Comparison of ENCODE assay signal across 8 mouse cellular contexts in the genomic region with DNA sequence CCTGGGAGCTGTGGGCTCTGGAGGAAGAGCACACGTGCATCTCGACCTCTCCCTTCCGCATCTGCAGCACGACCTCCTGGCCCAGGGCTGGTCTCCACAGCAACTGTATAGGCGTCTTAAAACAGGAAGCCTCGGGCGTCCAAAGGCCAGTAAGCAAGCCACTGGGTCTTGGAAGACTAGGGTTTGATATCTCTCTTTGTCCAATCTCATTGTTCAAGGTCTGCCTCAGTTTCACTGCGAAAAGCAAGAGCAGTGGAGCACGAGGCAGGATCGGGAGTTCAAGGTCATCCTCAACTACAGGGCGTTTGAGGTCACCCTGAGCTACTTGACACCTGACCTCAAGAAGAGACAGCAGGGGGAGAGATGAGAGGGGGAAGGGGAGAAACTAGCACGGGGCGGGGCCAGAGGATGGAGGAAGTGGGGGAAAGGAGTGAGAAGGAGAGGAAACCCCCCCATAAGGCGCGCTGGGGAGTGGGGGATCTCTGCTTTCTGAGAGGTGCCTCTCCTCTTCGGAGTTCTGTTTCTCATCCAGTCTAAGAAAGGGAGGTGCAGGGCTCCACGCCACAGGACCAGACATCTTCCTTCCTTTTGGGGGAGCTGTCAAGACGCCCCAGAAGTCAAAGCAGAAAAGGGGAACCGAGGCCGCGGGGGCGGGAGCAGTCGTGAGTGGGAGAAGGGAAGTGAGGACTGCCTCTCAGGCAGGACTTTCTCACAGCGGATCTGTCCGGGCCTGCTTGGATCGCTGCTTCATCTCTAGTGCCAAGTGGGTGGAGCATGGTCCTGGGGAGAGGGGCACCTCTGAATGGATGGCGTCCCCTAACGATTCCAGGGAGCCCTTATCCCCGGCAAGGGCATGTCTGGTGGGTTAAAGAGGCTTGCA. TPM values are rescaled to one million over a fixed set of nuclear protein-coding genes. Genes with fewer than 3 reads are reported as not detected.
DNase-seq lines count a peak whose midpoint lies in the region; ATAC-seq and TF ChIP-seq lines count a peak whose summit lies in the region.

No protein-coding gene starts in this region.

- peak in 1 of 2 experiments; percentile 25; a peak in 1 of 4 replicates for TF ChIP-seq POLR2A in MEL (IDR thresholded peaks at IDR 0.05; ENCODE audit: control insufficient read depth in 1 of 2, insufficient read depth in 1 of 2, low read depth in 1 of 2, low read length in 2 of 2, poor library complexity in 1 of 2)
- no peak for TF ChIP-seq POLR2A in limb, embryonic 14.5 days (IDR thresholded peaks at IDR 0.05; ENCODE audit: borderline replicate concordance, extremely low read depth, insufficient read depth, insufficient read length)

- TF ChIP-seq RAD21 in MEL (IDR thresholded peaks at IDR 0.05; ENCODE audit: low read depth, low read length), result no peak

- TF ChIP-seq CTCF in MEL (IDR thresholded peaks at IDR 0.05 in 2 of 3, conservative IDR thresholded peaks at IDR 0.05 in 1 of 3; ENCODE audit: control insufficient read depth in 1 of 3, insufficient read depth in 1 of 3, low read depth in 2 of 3, low read length in 3 of 3, poor library complexity in 1 of 3, severe bottlenecking in 1 of 3), result no peak
- no peak for TF ChIP-seq CTCF in gastrocnemius, adult 2 months (IDR thresholded peaks at IDR 0.05)

- no peaks in the 10 kb centered on the region for H3K9me3 ChIP-seq in MEL (replicated peaks; ENCODE audit: insufficient read depth, low read length)
- H3K9me3 ChIP-seq in hindbrain, embryonic 16.5 days (ENCODE audit: control insufficient read depth, low read length), result no peaks in the 10 kb centered on the region
- H3K9me3 ChIP-seq in limb, embryonic 14.5 days (ENCODE audit: control insufficient read depth, low read length), result no peaks in the 10 kb centered on the region
- H3K9me3 ChIP-seq in midbrain, embryonic 14.5 days (ENCODE audit: control insufficient read depth, low read length), result no peaks in the 10 kb centered on the region

- peaks cover 22 to 59% of the 10 kb centered on the region in 2 experiments for H3K4me1 ChIP-seq in MEL (ENCODE audit: control insufficient read depth in 1 of 2, insufficient read depth in 2 of 2, low read length in 2 of 2)
- no peaks in the 10 kb centered on the region for H3K4me1 ChIP-seq in hindbrain, embryonic 16.5 days (ENCODE audit: control insufficient read depth, insufficient read depth, low read depth, low read length)
- H3K4me1 ChIP-seq in limb, embryonic 14.5 days (ENCODE audit: control insufficient read depth, insufficient read depth, low read length), result 0 out of 2 replicates have a peak, but pooled peaks cover 8% of the 10 kb centered on the region
- H3K4me1 ChIP-seq in midbrain, embryonic 14.5 days (ENCODE audit: control insufficient read depth, insufficient read depth, low read length), result no peaks in the 10 kb centered on the region

- H3K4me2 ChIP-seq in hindbrain, embryonic 16.5 days (ENCODE audit: low read length), result peak overlapping the region; percentile 42
- peak overlapping the region; percentile 65 for H3K4me2 ChIP-seq in limb, embryonic 14.5 days (replicated peaks; ENCODE audit: low read depth, low read length, severe bottlenecking)
- H3K4me2 ChIP-seq in midbrain, embryonic 14.5 days (ENCODE audit: low read length), result peak overlapping the region; percentile 37

- H3K79me2 ChIP-seq in MEL (ENCODE audit: control insufficient read depth, insufficient read depth, low read length, poor library complexity), result peaks cover 11% of the 10 kb centered on the region

- peak; percentile 57 for DNase-seq in CD4-positive helper T cell, adult 2 months (ENCODE audit: low read depth, low spot score)
- peak; percentile 99 for DNase-seq in MEL (ENCODE audit: low read depth, low spot score)
- peak; percentile 70 for DNase-seq in gastrocnemius, adult 2 months
- no peak for DNase-seq in limb, embryonic 14.5 days (ENCODE audit: low spot score)
- peak; percentile 18 for DNase-seq in midbrain, embryonic 14.5 days
- DNase-seq in thymus, adult 18-20 months, result peak; percentile 57 to 68

- peak overlapping the region; percentile 59 for H3K4me3 ChIP-seq in MEL (ENCODE audit: control insufficient read depth in 1 of 2, insufficient read depth in 1 of 2, low read depth in 2 of 2, low read length in 2 of 2)
- H3K4me3 ChIP-seq in gastrocnemius, adult 2 months, result peak overlapping the region; percentile 74
- peak overlapping the region; percentile 19 for H3K4me3 ChIP-seq in hindbrain, embryonic 16.5 days (ENCODE audit: low read length)
- peak overlapping the region; percentile 41 for H3K4me3 ChIP-seq in limb, embryonic 14.5 days (replicated peaks; ENCODE audit: low read length)
- no peak overlapping the region for H3K4me3 ChIP-seq in midbrain, embryonic 14.5 days (replicated peaks; ENCODE audit: low read depth, low read length)

- intact Hi-C loops in gastrocnemius, adult 2 months (cut with DNase I), result no loop called here

- H3K27me3 ChIP-seq in MEL (ENCODE audit: control insufficient read depth in 1 of 2, insufficient read depth in 2 of 2, low read length in 2 of 2), result no peaks in the 10 kb centered on the region
- peaks cover 39% of the 10 kb centered on the region for H3K27me3 ChIP-seq in hindbrain, embryonic 16.5 days (replicated peaks; ENCODE audit: control insufficient read depth, insufficient read depth, low read length)
- H3K27me3 ChIP-seq in limb, embryonic 14.5 days (ENCODE audit: control insufficient read depth, insufficient read depth, low read length), result peaks cover 33% of the 10 kb centered on the region
- peaks cover 42% of the 10 kb centered on the region for H3K27me3 ChIP-seq in midbrain, embryonic 14.5 days (ENCODE audit: control insufficient read depth, insufficient read depth, low read length)

- ATAC-seq in hindbrain, embryonic 16.5 days, result no peak
- peak; percentile 44; the same call in 1 of the 2 replicates for ATAC-seq in limb, embryonic 14.5 days (ENCODE audit: low FRiP score, low read depth)
- ATAC-seq in midbrain, embryonic 14.5 days (ENCODE audit: low FRiP score, low TSS enrichment), result no peak
- ATAC-seq in activated CD4-positive, CD25-positive, alpha-beta regulatory T cell, adult 4 months, result no peak

- 3% methylated on average over 29 of the region's 29 CpGs for WGBS in hindbrain, embryonic 16.5 days
- 4% methylated on average over 29 of the region's 29 CpGs for WGBS in limb, embryonic 14.5 days
- 3% methylated on average over 29 of the region's 29 CpGs for WGBS in midbrain, embryonic 14.5 days

- H3K36me3 ChIP-seq in MEL (ENCODE audit: control insufficient read depth in 1 of 2, insufficient read depth in 2 of 2, low read length in 2 of 2), result peaks cover 0 to 39% of the 10 kb centered on the region in 2 experiments; a peak in 2 of 4 replicates
- no peaks in the 10 kb centered on the region for H3K36me3 ChIP-seq in hindbrain, embryonic 16.5 days (ENCODE audit: control insufficient read depth, insufficient read depth, low read length)
- no peaks in the 10 kb centered on the region for H3K36me3 ChIP-seq in limb, embryonic 14.5 days (ENCODE audit: control insufficient read depth, insufficient read depth, low read length)
- no peaks in the 10 kb centered on the region for H3K36me3 ChIP-seq in midbrain, embryonic 14.5 days (ENCODE audit: control insufficient read depth, insufficient read depth, low read length)

- TF ChIP-seq EP300 in MEL (IDR thresholded peaks at IDR 0.05; ENCODE audit: low read depth in 1 of 2, low read length in 2 of 2), result no peak

- peak overlapping the region; percentile 59 for H3K27ac ChIP-seq in MEL (ENCODE audit: control insufficient read depth, low read depth, low read length)
- H3K27ac ChIP-seq in gastrocnemius, adult 2 months, result peak overlapping the region; percentile 73
- no peak overlapping the region for H3K27ac ChIP-seq in hindbrain, embryonic 16.5 days (ENCODE audit: low read depth, low read length)
- H3K27ac ChIP-seq in limb, embryonic 14.5 days (replicated peaks; ENCODE audit: low read depth, low read length), result no peak overlapping the region
- H3K27ac ChIP-seq in midbrain, embryonic 14.5 days (replicated peaks; ENCODE audit: low read depth, low read length), result no peak overlapping the region

- peak overlapping the region; percentile 65 for H3K9ac ChIP-seq in MEL (ENCODE audit: control insufficient read depth, low read depth, low read length, poor library complexity, severe bottlenecking)
- H3K9ac ChIP-seq in hindbrain, embryonic 16.5 days (ENCODE audit: low read depth, low read length), result peak overlapping the region; percentile 8; the same call in 1 of the 2 replicates
- peak overlapping the region; percentile 48 for H3K9ac ChIP-seq in limb, embryonic 14.5 days (ENCODE audit: low read depth, low read length, severe bottlenecking)
- no peak overlapping the region for H3K9ac ChIP-seq in midbrain, embryonic 14.5 days (replicated peaks; ENCODE audit: low read length)

RNA-seq across cellular contexts. Expression of a gene that starts 0.9 kb away (rescaled TPM):
- 24.4 and 26.0 TPM in 2 replicates for total RNA-seq in MEL (2012; rRNA removed)
- 10 to 100 TPM in 1 of 2 experiments, not detected in 1; 31.0 TPM for polyA plus RNA-seq in MEL (2012; ENCODE audit: insufficient read depth in 1 of 2, insufficient read length in 2 of 2, low read depth in 1 of 2, low replicate concordance in 2 of 2, missing spikeins in 1 of 2)
- 1 to 10 TPM; 1.7 to 1.9 TPM for total RNA-seq in gastrocnemius, adult 2 months (2021)
- polyA plus RNA-seq in hindbrain, embryonic 16.5 days (2015; fragmentation: Nextera tagmentation; extraction: Ambion mirVana), result 3.4 and 5.3 TPM in 2 replicates
- 15.5 and 16.6 TPM in 2 replicates for polyA plus RNA-seq in limb, embryonic 14.5 days (2012; rRNA removed)
- polyA plus RNA-seq in limb, embryonic 14.5 days (2014; fragmentation: Nextera tagmentation; extraction: Ambion mirVana), result 18.3 and 21.2 TPM in 2 replicates
- 1.7 and 4.1 TPM in 2 replicates for polyA plus RNA-seq in midbrain, embryonic 14.5 days (2014; fragmentation: Nextera tagmentation; extraction: Ambion mirVana)
- 10 to 100 TPM; 55.3 to 64.7 TPM for polyA plus RNA-seq in activated CD4-positive, CD25-positive, alpha-beta regulatory T cell, adult 4 months (2017; shearing (Covaris generic))

RNA-seq across cellular contexts. Expression of a gene that starts 12.4 kb away (rescaled TPM):
- 280 and 282 TPM in 2 replicates for total RNA-seq in MEL (2012; rRNA removed)
- polyA plus RNA-seq in MEL (2012; ENCODE audit: insufficient read depth in 1 of 2, insufficient read length in 2 of 2, low read depth in 1 of 2, low replicate concordance in 2 of 2, missing spikeins in 1 of 2), result 100 to 1,000 TPM in 1 of 2 experiments, not detected in 1; 474 TPM
- total RNA-seq in gastrocnemius, adult 2 months (2021), result 10 to 100 TPM; 51.8 to 70.0 TPM
- polyA plus RNA-seq in hindbrain, embryonic 16.5 days (2015; fragmentation: Nextera tagmentation; extraction: Ambion mirVana), result 112 and 114 TPM in 2 replicates
- 89.0 and 114 TPM in 2 replicates for polyA plus RNA-seq in limb, embryonic 14.5 days (2012; rRNA removed)
- 115 and 118 TPM in 2 replicates for polyA plus RNA-seq in limb, embryonic 14.5 days (2014; fragmentation: Nextera tagmentation; extraction: Ambion mirVana)
- polyA plus RNA-seq in midbrain, embryonic 14.5 days (2014; fragmentation: Nextera tagmentation; extraction: Ambion mirVana), result 98.6 and 112 TPM in 2 replicates
- 100 to 1,000 TPM; 100 to 103 TPM for polyA plus RNA-seq in activated CD4-positive, CD25-positive, alpha-beta regulatory T cell, adult 4 months (2017; shearing (Covaris generic))

RNA-seq across cellular contexts. Expression of a gene that starts 14.2 kb away (rescaled TPM):
- total RNA-seq in MEL (2012; rRNA removed), result 259 and 260 TPM in 2 replicates
- 100 to 1,000 TPM; 193 to 268 TPM for polyA plus RNA-seq in MEL (2012; ENCODE audit: insufficient read depth in 1 of 2, insufficient read length in 2 of 2, low read depth in 1 of 2, low replicate concordance in 2 of 2, missing spikeins in 1 of 2)
- total RNA-seq in gastrocnemius, adult 2 months (2021), result 1 to 10 TPM; 1.2 to 2.2 TPM
- 0.27 and 0.29 TPM in 2 replicates for polyA plus RNA-seq in hindbrain, embryonic 16.5 days (2015; fragmentation: Nextera tagmentation; extraction: Ambion mirVana)
- polyA plus RNA-seq in limb, embryonic 14.5 days (2012; rRNA removed), result 0.26 and 0.47 TPM in 2 replicates
- polyA plus RNA-seq in limb, embryonic 14.5 days (2014; fragmentation: Nextera tagmentation; extraction: Ambion mirVana), result 0.99 and 1.3 TPM in 2 replicates
- not detected in 2 replicates for polyA plus RNA-seq in midbrain, embryonic 14.5 days (2014; fragmentation: Nextera tagmentation; extraction: Ambion mirVana)
- 1 to 10 TPM; 2.9 to 3.8 TPM for polyA plus RNA-seq in activated CD4-positive, CD25-positive, alpha-beta regulatory T cell, adult 4 months (2017; shearing (Covaris generic))

RNA-seq across cellular contexts. Expression of a gene that starts 16.9 kb away (rescaled TPM):
- 4.8 TPM in 2 replicates for total RNA-seq in MEL (2012; rRNA removed)
- 1 to 10 TPM in 1 of 2 experiments, not detected in 1; 9.5 TPM for polyA plus RNA-seq in MEL (2012; ENCODE audit: insufficient read depth in 1 of 2, insufficient read length in 2 of 2, low read depth in 1 of 2, low replicate concordance in 2 of 2, missing spikeins in 1 of 2)
- total RNA-seq in gastrocnemius, adult 2 months (2021), result not detected
- polyA plus RNA-seq in hindbrain, embryonic 16.5 days (2015; fragmentation: Nextera tagmentation; extraction: Ambion mirVana), result 2.8 and 3.2 TPM in 2 replicates
- 0.23 and 0.34 TPM in 2 replicates for polyA plus RNA-seq in limb, embryonic 14.5 days (2012; rRNA removed)
- 0.08 and 0.11 TPM in 2 replicates for polyA plus RNA-seq in limb, embryonic 14.5 days (2014; fragmentation: Nextera tagmentation; extraction: Ambion mirVana)
- polyA plus RNA-seq in midbrain, embryonic 14.5 days (2014; fragmentation: Nextera tagmentation; extraction: Ambion mirVana), result 0.71 and 1.0 TPM in 2 replicates
- not detected for polyA plus RNA-seq in activated CD4-positive, CD25-positive, alpha-beta regulatory T cell, adult 4 months (2017; shearing (Covaris generic))

RNA-seq across cellular contexts. Expression of a gene that starts 38.4 kb away (rescaled TPM):
- total RNA-seq in MEL (2012; rRNA removed), result 6.4 and 6.6 TPM in 2 replicates
- 10 to 100 TPM in 1 of 2 experiments, not detected in 1; 27.4 TPM for polyA plus RNA-seq in MEL (2012; ENCODE audit: insufficient read depth in 1 of 2, insufficient read length in 2 of 2, low read depth in 1 of 2, low replicate concordance in 2 of 2, missing spikeins in 1 of 2)
- 1 to 10 TPM; 2.0 to 2.3 TPM for total RNA-seq in gastrocnemius, adult 2 months (2021)
- 9.5 and 10.3 TPM in 2 replicates for polyA plus RNA-seq in hindbrain, embryonic 16.5 days (2015; fragmentation: Nextera tagmentation; extraction: Ambion mirVana)
- polyA plus RNA-seq in limb, embryonic 14.5 days (2012; rRNA removed), result 28.3 and 37.6 TPM in 2 replicates
- polyA plus RNA-seq in limb, embryonic 14.5 days (2014; fragmentation: Nextera tagmentation; extraction: Ambion mirVana), result 59.9 and 67.9 TPM in 2 replicates
- polyA plus RNA-seq in midbrain, embryonic 14.5 days (2014; fragmentation: Nextera tagmentation; extraction: Ambion mirVana), result 4.1 and 10.8 TPM in 2 replicates
- polyA plus RNA-seq in activated CD4-positive, CD25-positive, alpha-beta regulatory T cell, adult 4 months (2017; shearing (Covaris generic)), result 1 to 10 TPM; 3.2 to 5.0 TPM

Comparison
In these comparisons a context has a peak if more than half of its experiments do, and no peak if none do; other contexts are left out.
1. H3K27ac ChIP-seq: peak in MEL (single experiment) and gastrocnemius, adult 2 months (single experiment); none in hindbrain, embryonic 16.5 days (single experiment), limb, embryonic 14.5 days (single experiment) and midbrain, embryonic 14.5 days (single experiment).
2. RNA of a gene that starts 14.2 kb away (polyA plus RNA-seq): 193 to 268 TPM in MEL; 2.9 to 3.8 TPM in activated CD4-positive, CD25-positive, alpha-beta regulatory T cell, adult 4 months, 0.26 to 1.3 TPM in limb, embryonic 14.5 days, 0.27 to 0.29 TPM in hindbrain, embryonic 16.5 days and not detected in midbrain, embryonic 14.5 days; every median in the first group is over 10 times any median in the second.
3. Peak in every context shown above with its lines, with median percentiles within 50 percentile points of each other: H3K4me2 ChIP-seq.